Mouse (Mus musculus): ENCODE results near the gene Lcmt2. TPM values are rescaled to one million over a fixed set of nuclear protein-coding genes. Genes with fewer than 3 reads are reported as not detected.

Lcmt2 gene
- polyA plus RNA-seq, 2 experiments: 3.6 to 8.4 TPM

DNA sequence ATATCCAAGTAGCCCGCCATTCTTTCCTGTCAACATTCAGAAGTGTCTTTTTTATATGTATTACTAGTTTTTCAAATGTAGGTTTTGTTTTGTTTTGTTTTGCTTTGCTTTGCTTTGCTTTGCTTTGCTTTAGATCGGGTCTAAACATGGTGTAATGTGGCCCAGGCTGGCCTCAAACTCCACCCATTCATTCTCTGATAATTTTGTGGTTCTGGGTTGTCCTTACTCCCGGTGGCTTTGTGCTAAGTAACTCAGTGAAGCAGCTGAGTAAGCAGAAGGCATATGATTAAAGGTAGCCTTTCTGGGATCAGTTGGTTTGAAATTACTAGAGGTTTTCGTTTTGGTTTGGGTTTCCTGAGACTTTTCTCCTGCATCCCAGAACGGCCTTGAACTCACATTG lies 9.2 kb upstream of the Lcmt2 start:
- peaks cover 5% of the 10 kb centered on the region for H3K36me3 ChIP-seq (replicated peaks; ENCODE audit: control insufficient read depth, insufficient read depth, low read depth)
- H3K27ac ChIP-seq: no peak overlapping the region
- no peak for ATAC-seq (ENCODE audit: insufficient read depth)
- H3K27me3 ChIP-seq (ENCODE audit: control insufficient read depth, insufficient read depth, low read length): no peaks in the 10 kb centered on the region
- WGBS (ENCODE audit: insufficient replicate concordance): 52% methylated on average over 5 of the region's 5 CpGs
- no peak overlapping the region for H3K4me3 ChIP-seq (ENCODE audit: insufficient read depth in 1 of 2, low read depth in 2 of 2, low read length in 2 of 2)
- no peaks in the 10 kb centered on the region for H3K4me1 ChIP-seq (replicated peaks; ENCODE audit: control insufficient read depth in 2 of 2, insufficient read depth in 2 of 2, low read length in 1 of 2)
- H3K4me2 ChIP-seq (ENCODE audit: low read depth): no peak overlapping the region
- H3K9ac ChIP-seq (replicated peaks): no peak overlapping the region
- no peak for DNase-seq (ENCODE audit: low read depth in 3 of 3, low spot score in 3 of 3)
- no peak for TF ChIP-seq CTCF (IDR thresholded peaks at IDR 0.05; ENCODE audit: low read depth)
- TF ChIP-seq EP300 (IDR thresholded peaks at IDR 0.05; ENCODE audit: low read depth): no peak
- H3K9me3 ChIP-seq (ENCODE audit: control insufficient read depth, low read length): no peaks in the 10 kb centered on the region

DNA sequence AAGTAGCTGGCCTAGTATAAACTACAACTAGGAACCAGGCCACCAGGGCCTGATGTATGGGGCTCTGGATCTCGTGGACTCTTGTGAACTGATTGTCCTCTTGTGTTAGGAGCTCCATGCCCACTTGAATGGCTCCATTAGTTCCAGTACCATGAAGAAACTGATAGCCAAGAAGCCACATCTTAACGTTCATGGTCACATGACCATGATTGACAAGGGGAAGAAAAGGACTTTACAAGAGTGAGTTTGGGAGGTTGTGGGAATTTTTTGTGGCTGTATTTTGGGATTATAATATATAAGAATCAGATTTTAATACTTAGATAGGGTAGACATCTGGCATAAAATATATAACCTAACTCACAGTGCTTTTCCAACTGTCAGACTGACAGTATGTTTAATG lies 2.0 kb upstream of the Lcmt2 start:
- Histone ChIP-seq H3K27me3 (ENCODE audit: control insufficient read depth, insufficient read depth, low read length) (no peaks in the 10 kb centered on the region), H3K4me1 (replicated peaks; ENCODE audit: control insufficient read depth in 2 of 2, insufficient read depth in 2 of 2, low read length in 1 of 2) (peaks cover 15 to 20% of the 10 kb centered on the region in 2 experiments), H3K36me3 (replicated peaks; ENCODE audit: control insufficient read depth, insufficient read depth, low read depth) (peaks cover 8% of the 10 kb centered on the region; the same call in 1 of the 2 replicates), H3K27ac (no peak overlapping the region), H3K4me3 (ENCODE audit: insufficient read depth in 1 of 2, low read depth in 2 of 2, low read length in 2 of 2) (no peak overlapping the region), H3K9me3 (ENCODE audit: control insufficient read depth, low read length) (no peaks in the 10 kb centered on the region), H3K4me2 (ENCODE audit: low read depth) (no peak overlapping the region), H3K9ac (replicated peaks) (no peak overlapping the region)
- TF ChIP-seq EP300 (IDR thresholded peaks at IDR 0.05; ENCODE audit: low read depth): no peak
- TF ChIP-seq CTCF (IDR thresholded peaks at IDR 0.05; ENCODE audit: low read depth): no peak
- ATAC-seq (ENCODE audit: insufficient read depth) (no peak), DNase-seq (ENCODE audit: low read depth in 3 of 3, low spot score in 3 of 3) (no peak)
- 52% methylated on average over 2 of the region's 2 CpGs for WGBS (ENCODE audit: insufficient replicate concordance)

DNA sequence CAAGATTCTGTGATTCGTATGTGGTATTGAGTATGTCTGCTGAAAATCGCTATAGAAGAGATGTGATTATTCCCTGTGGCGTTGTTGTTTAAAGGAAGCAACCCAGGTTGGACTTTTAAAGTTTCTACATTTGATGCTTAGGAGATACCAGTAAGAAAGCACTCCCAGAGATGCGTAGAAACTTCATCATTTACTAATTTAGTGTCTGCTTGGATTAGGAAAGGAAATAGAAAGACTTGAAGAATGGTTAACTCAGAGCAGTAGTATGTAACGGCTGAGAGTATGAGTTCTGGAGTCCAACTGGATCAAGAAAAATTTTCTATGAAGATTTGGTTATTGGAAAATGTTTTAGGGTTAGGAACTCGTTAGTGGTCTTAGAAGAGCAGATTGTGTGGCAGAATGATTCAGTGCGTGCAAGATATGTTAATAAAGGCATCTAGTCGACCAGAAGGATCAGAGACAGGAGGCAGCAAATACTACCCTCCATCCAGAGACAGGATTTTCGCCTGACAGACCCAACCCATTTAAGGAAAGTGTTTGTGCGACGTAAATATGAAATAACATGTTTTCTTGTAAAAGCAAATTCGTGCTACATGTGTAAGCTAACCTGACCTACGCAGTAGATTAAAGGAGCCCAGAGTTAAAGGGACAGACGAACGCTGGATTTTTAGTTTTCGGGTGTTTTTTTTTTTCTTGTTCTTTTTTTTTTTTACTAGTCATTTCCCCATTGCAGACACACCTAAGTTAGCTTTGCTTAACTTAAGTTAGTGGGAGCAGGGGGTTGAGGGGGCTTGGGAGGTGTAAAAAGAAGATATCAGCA lies 973 bp upstream of the Lcmt2 start:
- Histone ChIP-seq H3K36me3 (replicated peaks; ENCODE audit: control insufficient read depth, insufficient read depth, low read depth) (peaks cover 8% of the 10 kb centered on the region; the same call in 1 of the 2 replicates), H3K27ac (peak overlapping the region; percentile 52)

DNA sequence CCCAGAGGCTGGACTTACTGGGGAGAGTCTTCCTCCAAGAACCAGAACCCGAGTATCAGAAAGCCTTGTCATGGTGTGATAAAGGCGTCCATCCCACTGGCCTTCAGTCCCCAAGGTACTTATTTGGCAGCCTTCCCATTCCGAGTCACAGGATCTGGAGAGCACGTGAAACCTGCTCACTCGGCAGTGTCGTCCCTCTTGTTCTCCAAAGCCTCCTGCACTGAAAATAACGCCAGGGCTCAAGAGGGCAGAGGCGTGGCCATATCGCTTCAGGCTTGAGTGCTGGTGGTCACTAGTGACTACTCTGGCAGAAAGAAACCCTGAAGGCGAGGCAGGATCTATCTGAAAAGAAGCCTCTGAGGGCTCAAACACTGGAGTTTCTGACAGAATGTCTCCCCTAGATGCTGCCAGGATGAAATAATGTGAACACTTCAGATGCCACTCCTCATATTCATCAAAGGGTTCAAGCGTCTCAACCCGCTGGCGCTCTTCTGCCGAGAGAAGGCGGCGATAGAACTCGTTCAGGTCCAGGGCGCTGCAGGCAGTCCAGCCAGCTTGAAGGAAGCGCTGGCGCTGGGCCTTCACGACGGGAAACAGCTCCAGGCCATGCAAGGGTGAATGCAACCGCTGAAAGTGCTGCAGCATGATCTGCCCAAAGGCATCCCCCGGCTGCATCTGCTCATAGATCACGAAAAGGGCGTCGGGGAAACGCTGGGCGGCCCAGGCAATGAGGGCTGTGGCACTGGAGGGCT lies 1.0 kb downstream of the Lcmt2 start:
- peak overlapping the region; percentile 90 for H3K9ac ChIP-seq (replicated peaks)
- WGBS (ENCODE audit: insufficient replicate concordance): 45% methylated on average over 29 of the region's 29 CpGs
- no peaks in the 10 kb centered on the region for H3K9me3 ChIP-seq (ENCODE audit: control insufficient read depth, low read length)
- H3K4me3 ChIP-seq (ENCODE audit: insufficient read depth in 1 of 2, low read depth in 2 of 2, low read length in 2 of 2): peak overlapping the region; percentile 77 to 89
- H3K4me1 ChIP-seq (replicated peaks; ENCODE audit: control insufficient read depth in 2 of 2, insufficient read depth in 2 of 2, low read length in 1 of 2): peaks cover 15 to 20% of the 10 kb centered on the region in 2 experiments
- H3K36me3 ChIP-seq (replicated peaks; ENCODE audit: control insufficient read depth, insufficient read depth, low read depth): peaks cover 8% of the 10 kb centered on the region; the same call in 1 of the 2 replicates
- peak overlapping the region; percentile 98 for H3K4me2 ChIP-seq (ENCODE audit: low read depth)
- peak overlapping the region; percentile 52 for H3K27ac ChIP-seq
- no peak for TF ChIP-seq CTCF (IDR thresholded peaks at IDR 0.05; ENCODE audit: low read depth)
- no peak for TF ChIP-seq EP300 (IDR thresholded peaks at IDR 0.05; ENCODE audit: low read depth)
- no peaks in the 10 kb centered on the region for H3K27me3 ChIP-seq (ENCODE audit: control insufficient read depth, insufficient read depth, low read length)
- DNase-seq (ENCODE audit: low read depth in 3 of 3, low spot score in 3 of 3) (no peak), ATAC-seq (ENCODE audit: insufficient read depth) (no peak)

More for the DNA sequence above, 973 bp upstream of the Lcmt2 start:
- WGBS (ENCODE audit: insufficient replicate concordance): 64% methylated on average over 16 of the region's 16 CpGs
- TF ChIP-seq CTCF (IDR thresholded peaks at IDR 0.05; ENCODE audit: low read depth) (no peak), EP300 (IDR thresholded peaks at IDR 0.05; ENCODE audit: low read depth) (no peak)
- H3K4me1 ChIP-seq (replicated peaks; ENCODE audit: control insufficient read depth in 2 of 2, insufficient read depth in 2 of 2, low read length in 1 of 2): peaks cover 15 to 20% of the 10 kb centered on the region in 2 experiments
- ATAC-seq (ENCODE audit: insufficient read depth) (no peak), DNase-seq (ENCODE audit: low read depth in 3 of 3, low spot score in 3 of 3) (no peak)
- no peaks in the 10 kb centered on the region for H3K27me3 ChIP-seq (ENCODE audit: control insufficient read depth, insufficient read depth, low read length)
- peak overlapping the region; percentile 77 to 89 for H3K4me3 ChIP-seq (ENCODE audit: insufficient read depth in 1 of 2, low read depth in 2 of 2, low read length in 2 of 2)
- no peaks in the 10 kb centered on the region for H3K9me3 ChIP-seq (ENCODE audit: control insufficient read depth, low read length)
- H3K4me2 ChIP-seq (ENCODE audit: low read depth): peak overlapping the region; percentile 98
- peak overlapping the region; percentile 90 for H3K9ac ChIP-seq (replicated peaks)

DNA sequence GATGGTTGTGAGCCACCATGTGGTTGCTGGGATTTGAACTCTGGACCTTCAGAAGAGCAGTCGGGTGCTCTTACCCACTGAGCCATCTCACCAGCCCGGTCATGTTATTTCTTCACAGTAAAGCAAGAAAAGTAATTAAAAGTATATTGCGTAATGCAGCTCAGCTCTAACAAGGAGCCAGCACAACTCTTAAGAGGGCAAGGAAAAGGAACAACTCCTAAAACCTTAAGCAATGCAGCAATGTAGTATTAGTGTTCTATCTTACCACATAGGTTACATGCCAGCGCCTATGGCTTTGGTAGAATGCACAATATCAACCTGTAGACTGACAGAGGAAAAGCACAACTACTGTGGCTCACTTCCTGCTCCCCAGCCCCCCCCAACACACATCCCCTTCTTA lies 3.1 kb downstream of the Lcmt2 start:
- Histone ChIP-seq H3K4me1 (replicated peaks; ENCODE audit: control insufficient read depth in 2 of 2, insufficient read depth in 2 of 2, low read length in 1 of 2) (peaks cover 15 to 20% of the 10 kb centered on the region in 2 experiments), H3K9ac (replicated peaks) (no peak overlapping the region), H3K4me3 (ENCODE audit: insufficient read depth in 1 of 2, low read depth in 2 of 2, low read length in 2 of 2) (no peak overlapping the region), H3K4me2 (ENCODE audit: low read depth) (peak overlapping the region; percentile 11), H3K27ac (no peak overlapping the region), H3K27me3 (ENCODE audit: control insufficient read depth, insufficient read depth, low read length) (no peaks in the 10 kb centered on the region), H3K36me3 (replicated peaks; ENCODE audit: control insufficient read depth, insufficient read depth, low read depth) (peaks cover 3% of the 10 kb centered on the region; the same call in 1 of the 2 replicates), H3K9me3 (ENCODE audit: control insufficient read depth, low read length) (no peaks in the 10 kb centered on the region)
- TF ChIP-seq EP300 (IDR thresholded peaks at IDR 0.05; ENCODE audit: low read depth) (no peak), CTCF (IDR thresholded peaks at IDR 0.05; ENCODE audit: low read depth) (no peak)
- ATAC-seq (ENCODE audit: insufficient read depth) (no peak), DNase-seq (ENCODE audit: low read depth in 3 of 3, low spot score in 3 of 3) (no peak)
- 83% methylated on average over 4 of the region's 4 CpGs for WGBS (ENCODE audit: insufficient replicate concordance)
